Mouse (Mus musculus) left cerebral cortex, postnatal 36 days (tissue): ENCODE measurements around the gene Rps8. TPM values are rescaled to one million over a fixed set of nuclear protein-coding genes. Genes with fewer than 3 reads are reported as not detected.

ENCODE experiments used
- DNase-seq, 2 experiments: peaks; one replicate each; pipeline ENCODE4 v3.0.0; 2021 to 2022; ENCODE audit warnings: low spot score in 2 of 2, mixed read lengths in 1 of 2
- intact Hi-C: fragments of 180-260 bp; cut with DNase I; formaldehyde crosslinking; loops from one replicate; pipeline ENCODE4 v1.15.1; 2025
- total RNA-seq, 2 experiments: library from RNA; stranded (reverse); gene quantifications; 2 replicates each; pipeline ENCODE4 v1.2.3; 2021

Rps8 gene
- total RNA-seq, 2 experiments from 2014 or later = 465 to 510 TPM

DNA sequence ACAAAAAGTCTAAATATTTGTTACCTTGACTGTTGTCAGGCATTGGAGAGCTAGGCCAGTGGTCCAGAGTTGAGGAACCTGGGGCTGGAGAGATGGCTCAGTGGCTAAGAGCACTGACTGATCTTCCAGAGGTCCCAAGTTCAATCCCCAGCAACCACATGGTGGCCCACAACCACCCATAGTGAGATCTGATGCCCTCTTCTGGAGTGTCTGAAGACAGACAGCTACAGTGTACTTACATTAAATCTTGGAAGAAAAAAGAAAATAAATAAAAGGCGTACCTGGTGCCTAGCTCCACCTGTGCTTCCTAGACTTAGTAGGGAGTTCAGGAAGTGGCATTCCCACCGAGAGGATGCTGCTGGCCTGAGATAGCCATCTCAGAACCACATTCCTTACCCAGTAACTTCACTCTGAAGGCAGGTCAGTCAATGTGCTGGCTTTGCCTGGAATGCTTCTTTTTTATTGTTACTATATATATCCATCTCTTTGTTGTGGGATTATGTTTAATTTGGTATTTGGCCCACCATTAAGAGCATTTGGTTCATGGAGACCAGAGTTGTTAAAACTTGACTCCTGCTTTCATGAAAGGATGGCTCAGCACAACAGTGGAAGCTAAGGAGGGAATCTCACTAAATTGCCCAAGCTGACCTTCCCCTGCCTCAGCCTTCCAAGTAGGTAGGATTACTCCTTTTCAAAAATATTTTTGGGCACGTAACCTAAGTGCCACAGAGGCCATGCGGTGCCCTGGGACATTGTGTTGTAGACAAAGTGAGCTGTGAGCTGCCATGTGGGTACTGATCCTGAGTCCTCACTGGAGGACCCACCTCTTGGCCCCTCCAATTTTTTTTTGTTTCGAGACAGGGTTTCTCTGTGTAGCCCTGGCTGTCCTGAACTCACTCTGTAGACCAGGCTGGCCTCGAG lies 6.5 kb downstream of the Rps8 start:
- intact Hi-C loops = loop anchor here (2.0 kb wide), 1 partner anchor 69 kb away; no protein-coding TSS in a partner anchor

DNA sequence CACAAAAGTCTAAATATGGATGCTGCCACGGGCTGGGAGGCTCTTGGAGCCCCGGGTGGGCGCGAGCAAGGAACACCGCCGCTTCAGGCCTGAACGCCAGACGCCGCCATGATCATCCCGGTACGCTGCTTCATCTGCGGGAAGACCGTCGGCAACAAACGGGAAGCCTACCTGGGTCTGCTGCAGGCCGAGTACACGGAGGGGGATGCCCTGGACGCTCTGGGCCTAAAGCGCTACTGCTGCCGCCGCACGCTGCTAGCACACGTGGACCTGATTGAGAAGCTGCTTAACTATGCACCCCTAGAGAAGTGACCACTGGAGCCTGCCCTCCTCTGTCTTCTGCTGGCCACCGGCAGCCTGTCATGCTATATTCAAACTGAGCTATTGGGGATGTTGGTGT lies 7.2 kb downstream of the Rps8 start:
- intact Hi-C loops = no loop called here
- no peak for DNase-seq

More for the DNA sequence above, 6.5 kb downstream of the Rps8 start:
- DNase-seq = no peak

DNA sequence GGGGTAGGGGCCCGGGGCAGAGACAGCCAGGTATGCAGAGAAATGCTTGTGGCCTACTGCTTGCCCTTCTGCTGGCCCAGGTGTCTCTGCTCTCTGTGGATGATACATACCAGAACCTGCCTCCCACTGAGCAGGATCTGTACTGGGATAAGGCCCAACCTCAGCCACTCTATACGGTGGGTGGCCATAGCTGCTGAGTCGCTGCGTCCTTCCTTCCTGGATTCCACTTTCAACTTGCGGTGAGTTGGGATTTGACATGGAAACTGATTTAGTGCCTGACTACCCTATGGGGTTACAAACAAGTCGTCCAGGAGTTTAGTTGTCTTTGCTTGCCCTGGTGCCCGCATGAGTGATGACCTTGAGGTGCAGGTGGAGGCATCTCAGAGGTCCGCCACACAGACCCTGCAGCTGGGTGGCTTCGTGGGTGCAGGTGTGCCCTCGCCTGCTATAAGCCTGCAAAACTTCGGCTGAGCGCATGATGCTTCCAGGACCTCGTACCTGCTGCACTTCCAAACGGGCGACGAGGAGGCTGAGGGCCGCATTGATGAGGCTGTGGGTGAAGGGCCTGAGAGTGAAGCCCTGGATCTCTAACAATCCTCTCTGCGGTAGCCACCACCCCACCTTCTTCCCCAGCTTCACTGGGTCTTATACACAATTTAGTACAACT lies 7.9 kb downstream of the Rps8 start:
- DNase-seq = no peak
- intact Hi-C loops = no loop called here

DNA sequence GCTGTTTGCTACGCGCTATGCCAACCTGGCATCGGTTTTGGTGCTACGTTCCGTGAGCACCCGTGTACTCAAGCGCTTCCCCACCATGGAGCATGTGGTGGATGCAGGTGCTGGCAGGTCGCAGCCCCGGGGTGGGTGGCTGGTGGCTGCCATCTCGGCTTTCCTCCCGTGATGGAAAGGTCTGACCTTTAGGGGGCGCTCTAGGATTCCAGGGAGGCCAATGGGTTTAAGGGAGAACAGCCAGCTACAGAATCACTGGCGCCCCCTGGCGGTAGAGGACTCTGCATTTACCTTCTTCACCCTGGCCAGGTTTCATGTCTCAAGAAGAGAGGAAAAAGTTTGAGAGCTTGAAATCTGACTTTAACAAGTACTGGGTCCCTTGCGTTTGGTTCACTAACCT lies 9.9 kb downstream of the Rps8 start:
- intact Hi-C loops = no loop called here
- DNase-seq = peak; percentile 66 to 74

DNA sequence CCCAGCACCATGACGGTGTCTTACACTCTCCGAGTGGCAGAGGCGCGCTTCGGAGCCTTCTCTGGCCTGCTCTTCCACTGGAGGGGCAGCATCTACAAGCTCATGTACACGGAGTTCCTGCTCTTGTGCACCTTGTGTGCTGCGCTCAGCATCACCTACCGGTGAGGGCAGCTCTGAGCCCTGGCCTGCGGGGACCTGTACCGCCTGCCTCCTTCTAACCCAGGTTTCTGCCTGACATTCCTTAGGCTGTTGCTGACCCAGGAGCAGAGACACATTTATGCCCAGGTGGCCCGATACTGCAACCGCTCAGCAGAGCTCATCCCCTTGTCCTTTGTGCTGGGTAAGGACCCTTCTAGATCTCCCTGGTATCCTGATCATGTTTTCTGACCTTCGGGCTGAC lies 10.8 kb downstream of the Rps8 start:
- DNase-seq = no peak
- intact Hi-C loops = no loop called here

DNA sequence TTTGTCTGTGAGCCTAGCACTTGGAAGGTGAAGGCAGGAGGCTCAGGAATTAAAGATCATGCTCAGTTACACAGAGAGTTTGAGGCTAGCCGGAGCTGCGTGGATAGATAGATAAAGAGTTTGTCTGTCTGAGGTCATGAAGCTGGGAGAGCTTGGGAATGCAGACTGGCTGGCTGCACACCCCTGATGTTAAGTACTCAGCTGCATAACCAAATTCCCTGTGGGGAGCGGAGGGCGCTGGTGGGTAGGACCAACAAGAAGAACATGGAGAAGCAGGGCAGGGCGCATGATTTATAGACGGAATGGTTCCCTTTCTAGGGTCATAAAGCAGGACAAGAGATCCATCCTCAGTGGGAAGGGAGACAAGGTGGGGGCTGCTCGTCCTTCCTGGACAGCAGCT lies 13.0 kb downstream of the Rps8 start:
- intact Hi-C loops = no loop called here
- no peak for DNase-seq

DNA sequence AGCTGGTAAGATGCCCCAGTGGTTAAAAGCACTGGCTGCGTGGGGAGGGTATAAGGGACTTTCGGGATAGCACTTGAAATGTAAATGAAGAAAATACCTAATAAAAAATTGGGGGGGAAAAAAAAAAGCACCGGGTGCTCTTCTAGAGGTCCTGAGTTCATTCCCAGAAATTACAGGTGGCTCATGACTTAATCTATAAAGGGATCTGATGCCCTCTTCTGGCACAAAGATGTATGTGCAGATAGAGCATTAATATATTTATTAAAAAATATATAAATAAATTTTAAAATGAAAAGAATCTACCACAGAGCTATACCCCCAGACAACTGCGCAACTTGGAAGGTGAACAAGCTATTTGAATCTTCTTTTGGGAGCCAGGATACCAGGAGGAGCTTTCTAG lies 15.4 kb downstream of the Rps8 start:
- intact Hi-C loops = no loop called here
- no peak for DNase-seq

DNA sequence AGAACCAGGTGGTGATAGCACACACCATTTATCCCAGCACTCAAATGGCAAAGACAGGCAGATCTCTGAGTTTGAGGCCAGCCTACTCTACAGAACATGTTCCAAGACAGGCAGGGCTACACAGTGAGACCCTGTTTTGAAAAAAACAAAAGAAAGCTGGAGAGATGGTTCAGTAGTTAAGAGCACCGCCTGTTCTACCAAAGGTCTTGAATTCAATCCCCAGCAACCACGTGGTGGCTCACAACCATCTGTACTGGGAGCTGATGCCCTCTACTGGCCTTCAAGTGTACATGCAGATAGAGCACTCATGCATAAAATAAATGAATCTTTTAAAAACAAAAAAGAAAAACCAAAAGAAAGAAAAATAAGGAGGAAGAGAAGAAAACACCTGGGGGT lies 16.8 kb downstream of the Rps8 start:
- no peak for DNase-seq
- intact Hi-C loops = loop anchor here (5.0 kb wide), 1 partner anchor 142 kb away; the partner anchor contains the start of gene Hectd3

DNA sequence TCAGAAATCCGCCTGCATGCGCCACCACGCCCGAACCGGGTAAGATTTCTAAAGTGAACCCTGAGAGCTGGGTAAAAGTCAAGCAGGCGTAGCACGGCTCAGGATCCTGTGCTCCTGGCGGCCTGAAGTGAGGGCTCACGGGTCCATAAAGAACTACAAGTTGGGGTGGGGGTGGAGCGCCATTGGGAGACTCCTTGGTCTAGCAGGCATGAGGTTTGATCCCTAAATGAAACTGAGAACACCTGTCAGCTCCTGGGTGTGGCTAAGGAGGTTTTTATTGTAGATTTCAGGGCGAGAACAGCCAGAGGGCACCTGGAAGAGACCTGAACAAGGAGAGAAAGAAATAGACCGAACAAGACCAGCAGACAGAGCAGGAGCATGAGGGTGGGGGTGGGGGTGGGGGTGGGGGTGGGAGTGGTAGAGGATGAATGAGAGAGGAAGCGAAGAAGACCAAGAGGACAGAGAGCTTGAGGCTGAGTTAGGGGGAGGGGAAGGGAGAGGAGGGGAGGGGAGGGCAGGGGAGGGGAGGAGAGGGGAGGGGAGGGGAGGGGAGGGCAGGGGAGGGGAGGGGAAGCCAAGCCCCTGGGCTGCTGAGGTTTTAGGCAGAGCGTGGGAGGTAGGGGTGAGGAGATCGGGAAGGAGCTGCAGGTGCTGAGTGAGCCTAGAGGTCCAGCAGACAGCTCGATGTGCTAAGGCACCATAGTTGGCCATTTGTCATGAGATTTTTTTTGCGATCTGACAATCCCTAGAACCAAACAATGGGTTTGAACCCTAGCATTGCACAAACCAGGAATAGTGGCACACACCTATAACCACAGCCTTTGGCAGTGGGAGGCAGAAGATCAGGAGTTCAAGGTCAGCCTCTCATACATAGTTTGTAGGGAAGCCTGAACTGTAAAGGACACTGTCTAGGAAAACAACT lies 17.5 kb downstream of the Rps8 start:
- intact Hi-C loops = loop anchor here (5.0 kb wide), 1 partner anchor 141 kb away; the partner anchor contains the start of gene Hectd3
- no peak for DNase-seq

DNA sequence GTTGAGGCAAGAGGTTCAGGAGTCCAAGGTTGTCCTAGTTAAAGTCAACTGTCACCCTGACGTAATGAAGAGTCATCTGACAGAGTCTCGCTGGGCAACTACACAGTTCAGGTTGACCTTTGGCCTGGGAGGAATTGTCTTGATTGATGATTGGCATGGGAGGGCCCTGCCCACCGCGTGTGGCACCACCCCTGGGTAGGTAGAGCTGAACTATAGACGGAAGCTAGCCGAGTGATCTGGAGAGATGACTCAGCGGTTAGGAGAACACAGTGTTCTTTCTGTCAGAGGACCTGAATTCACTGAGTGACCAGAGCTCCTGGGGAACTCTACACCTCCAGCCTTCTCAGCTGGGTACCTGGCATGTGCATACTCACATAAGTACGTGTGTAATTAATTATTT lies 20.0 kb downstream of the Rps8 start:
- intact Hi-C loops = loop anchor here (5.0 kb wide), 1 partner anchor 139 kb away; the partner anchor contains the start of gene Hectd3
- no peak for DNase-seq

DNA sequence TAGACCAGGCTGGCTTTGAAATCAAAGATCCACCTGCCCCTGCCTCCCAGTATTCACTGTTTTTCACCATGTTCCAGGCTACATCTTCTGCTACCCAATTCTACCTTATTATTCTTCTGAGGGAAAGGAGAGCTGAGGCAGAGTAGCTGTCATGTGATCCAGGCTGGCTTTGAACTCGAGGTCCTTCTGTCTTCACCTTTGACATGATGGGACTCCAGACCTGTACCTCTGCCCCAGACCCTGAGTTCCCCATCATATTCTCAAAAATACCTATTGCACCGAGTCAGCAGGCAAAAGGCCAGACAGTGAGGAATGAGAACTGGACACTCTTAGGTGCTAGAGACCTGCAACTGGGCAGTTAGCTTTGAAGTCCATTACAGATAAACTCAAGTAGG lies 21.4 kb downstream of the Rps8 start:
- intact Hi-C loops = no loop called here
- DNase-seq = no peak

DNA sequence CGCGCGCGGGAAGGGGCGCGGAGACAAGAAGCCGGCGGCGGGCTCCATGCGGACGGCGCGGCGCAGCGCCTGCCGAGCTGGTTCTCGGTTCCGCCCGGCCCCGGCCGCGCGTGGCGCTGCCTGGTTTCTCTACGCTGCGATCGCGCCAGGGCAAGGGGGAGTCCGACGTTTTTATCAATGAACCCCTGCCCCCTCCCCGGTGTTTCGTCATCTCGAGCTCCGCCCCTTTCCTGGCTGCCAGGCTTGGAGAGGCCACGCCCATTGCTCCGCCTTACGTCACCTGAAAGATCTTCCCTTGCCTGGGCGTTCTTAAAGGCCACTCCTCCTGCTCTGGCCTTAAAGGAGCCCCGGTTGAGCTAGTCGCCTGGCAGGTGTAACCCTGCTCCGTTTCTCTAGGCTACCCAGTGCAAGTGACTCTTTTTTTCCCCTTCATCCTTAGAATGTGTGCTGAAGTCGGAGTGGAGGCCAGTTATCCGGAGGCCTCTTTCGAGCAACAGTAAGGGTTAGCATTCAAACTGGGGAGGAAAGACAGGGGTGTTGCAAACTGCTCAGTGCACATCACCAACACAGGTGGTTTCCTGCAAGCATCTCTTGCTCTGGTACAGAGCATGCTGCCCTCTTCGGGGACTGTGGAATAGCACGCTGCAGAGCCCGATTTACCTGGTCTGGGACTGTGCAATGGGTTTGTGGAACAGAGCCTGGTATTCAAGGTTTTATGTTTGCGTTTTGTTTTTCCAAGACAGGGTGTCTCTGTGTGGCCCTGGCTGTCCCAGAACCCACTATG lies 22.0 kb downstream of the Rps8 start, which contains the start of gene Plk3:
Plk3 (minus strand) TSS at position 147 of the 784 bp plus-strand sequence.
- intact Hi-C loops = no loop called here
- DNase-seq = peak; percentile 96

DNA sequence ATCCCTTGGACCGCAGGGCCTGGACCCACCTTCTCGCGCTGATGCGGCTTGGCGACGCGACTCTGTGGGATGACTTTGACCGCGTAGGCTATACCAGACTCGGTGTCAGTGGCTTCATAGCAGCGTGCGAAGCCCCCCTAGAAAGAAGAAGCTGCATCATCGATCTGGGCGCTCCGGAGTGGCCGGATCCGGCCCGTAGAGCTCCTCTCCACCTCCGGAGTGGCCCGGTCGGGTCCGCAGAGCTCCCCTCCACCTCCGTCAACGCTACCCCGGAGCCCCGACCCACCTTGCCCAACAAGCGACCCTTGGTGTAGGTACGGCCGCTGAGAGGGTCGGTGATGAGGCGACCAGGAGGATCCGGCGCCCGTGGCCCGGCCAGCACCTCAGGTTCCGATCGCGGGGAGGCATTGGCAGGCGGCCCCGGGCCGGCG lies 22.7 kb downstream of the Rps8 start:
- intact Hi-C loops = no loop called here
- DNase-seq = peak in 1 of 2 experiments; percentile 45

DNA sequence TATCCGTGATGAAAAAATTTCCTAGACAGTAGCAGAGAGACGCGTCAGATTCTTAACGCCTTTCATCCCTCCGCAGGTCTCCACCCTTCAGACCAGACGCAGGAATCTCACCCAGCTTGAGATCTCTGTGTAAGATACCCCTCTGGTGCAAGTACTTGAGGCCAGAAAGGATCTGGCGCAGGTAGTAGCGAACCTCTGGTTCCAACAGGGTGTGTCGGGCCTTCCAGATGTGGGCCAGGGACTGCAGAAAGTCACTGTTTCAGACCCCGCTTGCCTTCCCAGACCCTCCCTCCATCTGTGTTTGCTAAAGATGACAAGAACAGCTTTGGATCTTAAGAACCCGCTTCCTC lies 23.3 kb downstream of the Rps8 start:
- intact Hi-C loops = no loop called here
- DNase-seq = no peak

DNA sequence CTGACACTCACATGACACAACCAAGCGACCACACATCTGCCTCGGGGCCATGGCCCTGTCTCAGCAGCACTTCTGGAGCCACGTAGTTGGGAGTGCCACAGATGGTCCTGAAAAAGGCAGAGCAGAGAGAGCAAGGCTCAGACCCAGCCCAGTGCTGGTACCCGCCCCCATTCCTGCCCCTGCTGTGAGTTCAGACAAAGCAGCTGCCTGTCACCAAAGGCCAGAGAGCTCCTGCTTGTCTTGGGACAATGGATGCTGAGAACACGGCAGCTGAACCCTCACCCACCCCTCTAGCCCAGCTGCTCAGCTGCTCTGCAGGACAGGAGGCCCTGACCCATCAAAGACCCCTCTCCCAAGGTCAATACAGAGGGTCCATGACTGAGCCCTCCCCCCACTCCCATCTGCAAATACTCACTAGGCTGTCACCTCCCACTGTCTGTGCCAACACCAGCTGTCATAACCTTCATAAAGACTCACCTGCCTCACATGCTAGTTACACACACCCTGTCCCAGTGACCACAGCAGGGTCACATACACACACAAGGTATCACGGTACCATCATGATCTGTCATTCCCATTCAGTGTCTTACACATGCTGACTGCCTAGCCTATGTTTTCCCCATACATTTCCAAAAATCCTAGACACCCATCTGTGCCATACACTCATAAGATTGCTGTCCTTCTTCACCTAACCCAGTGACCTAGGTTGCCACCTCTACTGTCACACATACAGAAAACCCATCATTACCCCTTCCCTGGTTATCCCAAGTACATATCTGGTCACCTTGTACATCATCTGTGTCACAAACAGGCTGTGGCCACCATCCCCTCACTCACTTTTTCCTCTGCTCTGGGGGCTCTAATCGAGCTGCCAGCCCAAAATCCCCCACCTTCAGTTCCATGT lies 23.9 kb downstream of the Rps8 start:
- intact Hi-C loops = no loop called here
- no peak for DNase-seq

DNA sequence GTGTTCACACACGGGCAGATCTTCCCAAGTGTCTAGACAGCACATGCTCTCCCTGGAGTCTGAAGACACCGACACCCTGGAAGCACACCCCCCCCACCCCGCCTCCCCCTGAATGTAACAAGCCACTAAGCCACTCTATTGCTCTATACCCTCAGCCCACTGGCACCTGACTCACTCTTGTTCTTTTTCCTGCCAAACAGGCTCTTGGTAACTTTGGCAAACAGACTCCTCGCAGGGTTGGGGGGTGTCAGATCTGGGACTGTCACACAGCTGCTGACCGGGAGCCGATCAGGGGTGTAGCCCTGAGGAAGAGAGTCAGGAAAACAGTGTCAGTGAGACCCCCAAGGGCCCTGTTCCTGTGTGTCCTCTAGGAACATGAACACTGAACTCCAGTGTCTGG lies 24.8 kb downstream of the Rps8 start:
- intact Hi-C loops = no loop called here
- no peak for DNase-seq

DNA sequence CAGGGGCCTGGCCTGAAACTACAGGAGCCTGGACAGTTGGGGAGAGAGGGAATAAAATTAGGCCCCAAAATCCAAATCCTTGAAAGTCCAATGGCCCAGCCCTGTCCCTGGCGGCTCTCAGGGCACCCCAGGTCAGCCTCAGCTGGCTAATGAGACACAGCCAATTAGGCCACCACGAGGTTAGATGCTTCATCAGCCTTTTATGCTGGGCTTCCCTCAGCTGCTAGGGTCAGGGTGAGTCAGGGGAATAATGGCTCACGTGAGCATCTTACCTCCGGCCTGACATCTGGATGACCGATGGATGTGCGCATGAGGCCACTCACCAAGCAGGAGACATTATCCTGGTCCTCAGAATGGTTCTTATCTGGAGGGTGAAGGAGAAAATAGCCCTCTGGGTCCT lies 25.3 kb downstream of the Rps8 start:
- intact Hi-C loops = no loop called here
- DNase-seq = no peak
